ENCODE assay signal across 9 mouse cellular contexts in the genomic region with DNA sequence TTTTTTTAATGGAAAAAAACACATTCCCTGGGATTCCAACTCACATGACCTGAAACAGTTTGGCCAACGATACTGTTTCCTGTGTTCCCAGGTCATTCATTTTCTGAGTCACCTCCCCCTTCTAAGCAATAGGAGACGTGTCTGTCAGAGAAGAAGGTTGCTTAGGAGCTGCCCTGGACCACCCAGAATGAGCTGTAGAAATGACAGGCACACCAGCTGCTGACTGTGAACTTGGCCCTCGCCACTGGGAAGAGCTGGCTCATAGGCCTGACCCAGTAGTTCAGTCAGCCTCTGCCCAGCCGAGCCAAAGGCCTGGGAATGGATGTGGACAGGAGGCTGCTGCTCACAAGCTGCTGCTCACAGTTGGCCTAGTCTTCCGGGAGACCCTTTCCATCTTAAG. TPM values are rescaled to one million over a fixed set of nuclear protein-coding genes. Genes with fewer than 3 reads are reported as not detected.
DNase-seq lines count a peak whose midpoint lies in the region; ATAC-seq and TF ChIP-seq lines count a peak whose summit lies in the region.
"Had no signal": no experiment of that assay in that cellular context is flagged by ENCODE, and none has a peak within 500 bp of the region (broad histone marks: within the 10 kb centered on the region; RNA-seq: fewer than 3 reads in every experiment).

No protein-coding gene starts in this region.

- H3K9me3 ChIP-seq in heart, embryonic 11.5 days (replicated peaks; ENCODE audit: control insufficient read depth, low read length): no peaks in the 10 kb centered on the region
- no peaks in the 10 kb centered on the region for H3K9me3 ChIP-seq in neural tube, embryonic 13.5 days
- no peaks in the 10 kb centered on the region for H3K9me3 ChIP-seq in hindbrain, postnatal 0 days (ENCODE audit: low read length)
- H3K9me3 ChIP-seq in midbrain, embryonic 14.5 days (ENCODE audit: control insufficient read depth, low read length): no peaks in the 10 kb centered on the region
- H3K9me3 ChIP-seq: liver, embryonic 13.5 days had no signal

- H3K9ac ChIP-seq in heart, embryonic 11.5 days (ENCODE audit: low read depth, low read length): no peak overlapping the region
- H3K9ac ChIP-seq in neural tube, embryonic 13.5 days: no peak overlapping the region
- H3K9ac ChIP-seq in hindbrain, postnatal 0 days (replicated peaks; ENCODE audit: low read length): no peak overlapping the region
- no peak overlapping the region for H3K9ac ChIP-seq in midbrain, embryonic 14.5 days (replicated peaks; ENCODE audit: low read length)
- H3K9ac ChIP-seq: liver, embryonic 13.5 days had no signal

- no peak for TF ChIP-seq CTCF in hindbrain, postnatal 0 days (IDR thresholded peaks at IDR 0.05; ENCODE audit: low read depth)

- WGBS in heart, embryonic 11.5 days (ENCODE audit: insufficient replicate concordance): 58% methylated on average over 5 of the region's 5 CpGs
- 46% methylated on average over 5 of the region's 5 CpGs for WGBS in neural tube, embryonic 13.5 days
- WGBS in hindbrain, postnatal 0 days: 27% methylated on average over 5 of the region's 5 CpGs
- WGBS in midbrain, embryonic 14.5 days: 53% methylated on average over 5 of the region's 5 CpGs

- no peaks in the 10 kb centered on the region for H3K36me3 ChIP-seq in heart, embryonic 11.5 days (ENCODE audit: control insufficient read depth, insufficient read depth, low read length)
- H3K36me3 ChIP-seq in neural tube, embryonic 13.5 days: peaks cover 6% of the 10 kb centered on the region; the same call in 1 of the 2 replicates
- H3K36me3 ChIP-seq in hindbrain, postnatal 0 days (ENCODE audit: insufficient read depth, low read length): no peaks in the 10 kb centered on the region; the same call in 1 of the 2 replicates
- H3K36me3 ChIP-seq in midbrain, embryonic 14.5 days (ENCODE audit: control insufficient read depth, insufficient read depth, low read length): no peaks in the 10 kb centered on the region

- peaks cover 81% of the 10 kb centered on the region for H3K4me1 ChIP-seq in heart, embryonic 11.5 days (ENCODE audit: control insufficient read depth, insufficient read depth, low read length)
- peaks cover 86% of the 10 kb centered on the region for H3K4me1 ChIP-seq in neural tube, embryonic 13.5 days (replicated peaks)
- peaks cover 57% of the 10 kb centered on the region for H3K4me1 ChIP-seq in hindbrain, postnatal 0 days (ENCODE audit: insufficient read depth, low read length)
- H3K4me1 ChIP-seq in midbrain, embryonic 14.5 days (ENCODE audit: control insufficient read depth, insufficient read depth, low read length): peaks cover 75% of the 10 kb centered on the region

- H3K27ac ChIP-seq in heart, embryonic 11.5 days (ENCODE audit: low read depth, low read length): no peak overlapping the region
- H3K27ac ChIP-seq in neural tube, embryonic 13.5 days (replicated peaks): peak overlapping the region; percentile 24; the same call in 1 of the 2 replicates
- peak overlapping the region; percentile 62 for H3K27ac ChIP-seq in hindbrain, postnatal 0 days
- no peak overlapping the region for H3K27ac ChIP-seq in midbrain, embryonic 14.5 days (replicated peaks; ENCODE audit: low read depth, low read length)
- H3K27ac ChIP-seq: liver, embryonic 13.5 days had no signal

- no peak overlapping the region for H3K4me3 ChIP-seq in heart, embryonic 11.5 days (ENCODE audit: low read depth, low read length)
- H3K4me3 ChIP-seq in neural tube, embryonic 13.5 days: no peak overlapping the region
- H3K4me3 ChIP-seq in hindbrain, postnatal 0 days (ENCODE audit: low read length): no peak overlapping the region
- no peak overlapping the region for H3K4me3 ChIP-seq in midbrain, embryonic 14.5 days (replicated peaks; ENCODE audit: low read depth, low read length)
- H3K4me3 ChIP-seq: liver, embryonic 13.5 days had no signal

- no peaks in the 10 kb centered on the region for H3K27me3 ChIP-seq in heart, embryonic 11.5 days (ENCODE audit: control insufficient read depth, insufficient read depth, low read length)
- H3K27me3 ChIP-seq in neural tube, embryonic 13.5 days: no peaks in the 10 kb centered on the region
- H3K27me3 ChIP-seq in hindbrain, postnatal 0 days (ENCODE audit: insufficient read depth, low read length): no peaks in the 10 kb centered on the region
- no peaks in the 10 kb centered on the region for H3K27me3 ChIP-seq in midbrain, embryonic 14.5 days (ENCODE audit: control insufficient read depth, insufficient read depth, low read length)
- H3K27me3 ChIP-seq: liver, embryonic 13.5 days had no signal

- peak; percentile 95 for DNase-seq in heart, adult 11 months
- no peak for DNase-seq in neural tube, embryonic 10.5 days (ENCODE audit: extremely low spot score, low spot score)
- DNase-seq in hindbrain, postnatal 0 days (ENCODE audit: low spot score): peak; percentile 78
- DNase-seq in frontal cortex, postnatal 14 days (ENCODE audit: low spot score in 2 of 2): no peak
- no peak for DNase-seq in thymus, postnatal 10 days (ENCODE audit: low spot score in 2 of 2)
- no peak for DNase-seq in midbrain, embryonic 14.5 days
- DNase-seq: liver, embryonic 13.5 days had no signal

- H3K4me2 ChIP-seq in heart, embryonic 11.5 days: no peak overlapping the region
- no peak overlapping the region for H3K4me2 ChIP-seq in neural tube, embryonic 13.5 days
- H3K4me2 ChIP-seq in hindbrain, postnatal 0 days (ENCODE audit: low read depth, low read length): no peak overlapping the region
- no peak overlapping the region for H3K4me2 ChIP-seq in midbrain, embryonic 14.5 days (ENCODE audit: low read length)
- H3K4me2 ChIP-seq: liver, embryonic 13.5 days had no signal

- no peak for ATAC-seq in heart, embryonic 11.5 days (replicated peaks; ENCODE audit: insufficient number of reproducible peaks, low FRiP score, low TSS enrichment)
- ATAC-seq in neural tube, embryonic 13.5 days (ENCODE audit: low read depth): no peak
- ATAC-seq in hindbrain, postnatal 0 days: peak; percentile 83
- ATAC-seq in midbrain, embryonic 14.5 days (ENCODE audit: low FRiP score, low TSS enrichment): no peak

RNA-seq across cellular contexts. Expression of a gene that starts 57.3 kb away (rescaled TPM):
- polyA plus RNA-seq in heart, embryonic 11.5 days (2014; fragmentation: Nextera tagmentation; extraction: Ambion mirVana): 39.0 and 41.0 TPM in 2 replicates
- polyA plus RNA-seq in neural tube, embryonic 13.5 days (2015; fragmentation: Nextera tagmentation; extraction: Ambion mirVana): 30.6 and 38.5 TPM in 2 replicates
- 163 and 169 TPM in 2 replicates for total RNA-seq in hindbrain, postnatal 0 days (2014; rRNA removed)
- 50.6 and 59.5 TPM in 2 replicates for polyA plus RNA-seq in hindbrain, postnatal 0 days (2015; fragmentation: Nextera tagmentation; extraction: Ambion mirVana)
- 34.5 and 35.2 TPM in 2 replicates for polyA plus RNA-seq in midbrain, embryonic 14.5 days (2014; fragmentation: Nextera tagmentation; extraction: Ambion mirVana)

Comparison
In these comparisons a context has a peak if more than half of its experiments do, and no peak if none do; other contexts are left out.
1. DNase-seq: peak in heart, adult 11 months (single experiment) and hindbrain, postnatal 0 days (single experiment); none in neural tube, embryonic 10.5 days (single experiment), frontal cortex, postnatal 14 days (0 of 2), thymus, postnatal 10 days (0 of 2) and midbrain, embryonic 14.5 days (single experiment).
2. H3K27ac ChIP-seq: peak in neural tube, embryonic 13.5 days (single experiment) and hindbrain, postnatal 0 days (single experiment); none in heart, embryonic 11.5 days (single experiment) and midbrain, embryonic 14.5 days (single experiment).